ENCODE assay signal across 8 mouse cellular contexts in the genomic region with DNA sequence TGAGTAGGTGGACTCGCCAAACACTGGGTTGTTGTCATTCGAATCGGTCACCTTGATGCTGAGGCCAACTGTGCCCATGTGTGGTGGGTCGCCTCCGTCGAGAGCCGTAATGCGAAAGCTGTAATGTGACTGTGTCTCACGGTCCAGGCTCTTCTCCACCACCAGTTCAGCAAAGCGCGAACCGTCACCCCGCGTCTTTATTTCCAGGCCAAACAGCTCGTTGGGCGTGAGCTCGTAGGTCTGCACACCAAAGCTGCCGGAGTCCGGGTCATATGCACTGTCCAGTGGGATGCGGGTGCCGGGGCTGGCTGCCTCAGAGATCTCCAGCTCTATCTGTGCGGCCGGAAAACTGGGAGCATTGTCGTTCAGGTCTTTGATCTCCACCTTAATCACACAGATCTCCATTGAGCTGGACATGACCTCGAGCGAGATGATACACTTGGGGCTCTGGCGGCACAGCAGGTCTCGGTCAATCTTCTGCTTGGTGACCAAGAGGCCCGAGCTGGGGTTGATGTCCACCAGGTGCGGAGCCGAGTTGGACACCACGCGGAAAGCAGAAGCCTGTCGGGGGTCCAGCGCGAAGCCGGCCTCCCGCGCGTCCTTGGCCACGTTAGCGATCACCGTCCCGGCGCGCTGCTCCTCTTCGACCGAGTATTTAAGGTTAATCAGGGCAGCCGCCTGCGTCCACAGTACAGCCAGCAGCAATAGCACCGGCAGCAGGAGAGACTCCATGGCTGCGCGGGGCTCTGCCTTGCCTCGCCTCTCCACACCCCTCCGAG. TPM values are rescaled to one million over a fixed set of nuclear protein-coding genes. Genes with fewer than 3 reads are reported as not detected.
DNase-seq lines count a peak whose midpoint lies in the region; ATAC-seq lines count a peak whose summit lies in the region.

No protein-coding gene starts in this region.

- H3K4me2 ChIP-seq in kidney, embryonic 16.5 days (replicated peaks; ENCODE audit: low read depth, low read length) = peak overlapping the region; percentile 77
- H3K4me2 ChIP-seq in hindbrain, embryonic 12.5 days (replicated peaks) = peak overlapping the region; percentile 80
- peak overlapping the region; percentile 58 for H3K4me2 ChIP-seq in midbrain, embryonic 16.5 days (ENCODE audit: low read length)

- 25% methylated on average over 55 of the region's 55 CpGs for WGBS in kidney, embryonic 16.5 days
- 21% methylated on average over 55 of the region's 55 CpGs for WGBS in hindbrain, embryonic 12.5 days
- 16% methylated on average over 48 of the region's 55 CpGs for WGBS in midbrain, embryonic 16.5 days

- peak overlapping the region; percentile 61 for H3K4me3 ChIP-seq in kidney, embryonic 16.5 days (ENCODE audit: low read length)
- peak overlapping the region; percentile 53 for H3K4me3 ChIP-seq in hindbrain, embryonic 12.5 days
- peak overlapping the region; percentile 61 for H3K4me3 ChIP-seq in midbrain, embryonic 16.5 days (ENCODE audit: low read depth, low read length)

- H3K36me3 ChIP-seq in kidney, embryonic 16.5 days (ENCODE audit: insufficient read depth, low read length) = no peaks in the 10 kb centered on the region
- no peaks in the 10 kb centered on the region for H3K36me3 ChIP-seq in hindbrain, embryonic 12.5 days
- no peaks in the 10 kb centered on the region for H3K36me3 ChIP-seq in midbrain, embryonic 16.5 days (ENCODE audit: control insufficient read depth, insufficient read depth, low read length)

- H3K9me3 ChIP-seq in kidney, embryonic 16.5 days (ENCODE audit: low read length) = no peaks in the 10 kb centered on the region
- H3K9me3 ChIP-seq in hindbrain, embryonic 12.5 days (replicated peaks) = no peaks in the 10 kb centered on the region
- H3K9me3 ChIP-seq in midbrain, embryonic 16.5 days (replicated peaks; ENCODE audit: control insufficient read depth, low read length, poor library complexity, severe bottlenecking) = no peaks in the 10 kb centered on the region

- H3K27ac ChIP-seq in kidney, embryonic 16.5 days (ENCODE audit: low read length) = no peak overlapping the region
- H3K27ac ChIP-seq in hindbrain, embryonic 12.5 days = no peak overlapping the region
- H3K27ac ChIP-seq in midbrain, embryonic 16.5 days (ENCODE audit: low read length) = peak overlapping the region; percentile 83; the same call in 1 of the 2 replicates

- H3K9ac ChIP-seq in kidney, embryonic 16.5 days (replicated peaks; ENCODE audit: low read length) = peak overlapping the region; percentile 64
- H3K9ac ChIP-seq in hindbrain, embryonic 12.5 days = peak overlapping the region; percentile 57
- peak overlapping the region; percentile 75 for H3K9ac ChIP-seq in midbrain, embryonic 16.5 days (ENCODE audit: low read depth, low read length)

- no peak; the same call in 1 of the 2 replicates for ATAC-seq in kidney, embryonic 16.5 days (ENCODE audit: low FRiP score, low TSS enrichment)
- ATAC-seq in hindbrain, embryonic 12.5 days (ENCODE audit: low FRiP score) = no peak
- ATAC-seq in midbrain, embryonic 16.5 days = no peak
- ATAC-seq in inflammation-experienced regulatory T-cells, adult 6 months = no peak

- peaks cover 23% of the 10 kb centered on the region for H3K27me3 ChIP-seq in kidney, embryonic 16.5 days (ENCODE audit: insufficient read depth, low read length)
- peaks cover 11% of the 10 kb centered on the region for H3K27me3 ChIP-seq in hindbrain, embryonic 12.5 days
- H3K27me3 ChIP-seq in midbrain, embryonic 16.5 days (ENCODE audit: control insufficient read depth, insufficient read depth, low read depth, low read length) = no peaks in the 10 kb centered on the region

- DNase-seq in kidney, adult 9 months = no peak
- DNase-seq in embryo, embryonic 11 days = peak; percentile 24
- DNase-seq in B cell, adult 2 months = no peak
- DNase-seq in gastrocnemius, postnatal 4 days (ENCODE audit: low spot score in 2 of 2) = no peak

- H3K4me1 ChIP-seq in kidney, embryonic 16.5 days (ENCODE audit: insufficient read depth, low read length) = peaks cover 5% of the 10 kb centered on the region; the same call in 1 of the 2 replicates
- no peaks in the 10 kb centered on the region for H3K4me1 ChIP-seq in hindbrain, embryonic 12.5 days
- H3K4me1 ChIP-seq in midbrain, embryonic 16.5 days (ENCODE audit: control insufficient read depth, insufficient read depth, low read length) = peaks cover 3% of the 10 kb centered on the region; the same call in 1 of the 2 replicates

RNA-seq across cellular contexts. Expression of a gene that starts 2.1 kb away (rescaled TPM):
- polyA plus RNA-seq in kidney, embryonic 16.5 days (2015; fragmentation: Nextera tagmentation; extraction: Ambion mirVana) = 2.5 and 4.7 TPM in 2 replicates
- polyA plus RNA-seq in hindbrain, embryonic 12.5 days (2016; fragmentation: Nextera tagmentation; extraction: Ambion mirVana) = 7.4 and 9.4 TPM in 2 replicates
- 26.3 and 29.1 TPM in 2 replicates for polyA plus RNA-seq in midbrain, embryonic 16.5 days (2015; fragmentation: Nextera tagmentation; extraction: Ambion mirVana)
- total RNA-seq in gastrocnemius, postnatal 4 days (2021) = 10 to 100 TPM; 14.7 to 15.6 TPM
- polyA plus RNA-seq in inflammation-experienced regulatory T-cells, adult 6 months (2017; shearing (Covaris generic)) = not detected
